In genomic region chrX:146958608-146959007, GRCm38 (mm10) we compare ENCODE assay signal across 32 mouse cellular contexts. TPM values are rescaled to one million over a fixed set of nuclear protein-coding genes. Genes with fewer than 3 reads are reported as not detected.
DNase-seq lines count a peak whose midpoint lies in the region; ATAC-seq and TF ChIP-seq lines count a peak whose summit lies in the region.
"Had no signal": no experiment of that assay in that cellular context is flagged by ENCODE, and none has a peak within 500 bp of the region (broad histone marks: within the 10 kb centered on the region; RNA-seq: fewer than 3 reads in every experiment).

No protein-coding gene starts in this region.

- no peak for ATAC-seq in hindbrain, postnatal 0 days
- ATAC-seq in hindbrain, embryonic 12.5 days (ENCODE audit: low FRiP score): no peak
- ATAC-seq in forebrain, embryonic 12.5 days (ENCODE audit: low FRiP score): no peak
- ATAC-seq: activated CD4-positive, CD25-positive, alpha-beta regulatory T cell, adult 4 months; CD4-positive, CD25-positive, alpha-beta regulatory T cell, adult 4 months; forebrain, embryonic 13.5 days; forebrain, embryonic 16.5 days had no signal

- peak; percentile 50 for TF ChIP-seq CTCF in hindbrain, postnatal 0 days (IDR thresholded peaks at IDR 0.05; ENCODE audit: low read depth)
- peak; percentile 25 for TF ChIP-seq CTCF in left cerebral cortex, adult 2 months (IDR thresholded peaks at IDR 0.05)

- H3K9ac ChIP-seq in hindbrain, postnatal 0 days (replicated peaks; ENCODE audit: low read length): no peak overlapping the region
- no peak overlapping the region for H3K9ac ChIP-seq in hindbrain, embryonic 12.5 days
- no peak overlapping the region for H3K9ac ChIP-seq in forebrain, embryonic 12.5 days
- H3K9ac ChIP-seq: embryonic facial prominence, embryonic 12.5 days; embryonic facial prominence, embryonic 15.5 days; forebrain, embryonic 13.5 days; heart, embryonic 12.5 days; heart, embryonic 15.5 days; hindbrain, embryonic 14.5 days had no signal

- no peaks in the 10 kb centered on the region for H3K27me3 ChIP-seq in hindbrain, postnatal 0 days (ENCODE audit: insufficient read depth, low read length)
- peaks cover 29% of the 10 kb centered on the region for H3K27me3 ChIP-seq in hindbrain, embryonic 12.5 days
- peaks cover 27% of the 10 kb centered on the region for H3K27me3 ChIP-seq in forebrain, embryonic 12.5 days

- intact Hi-C loops in left cerebral cortex, adult 2 months (cut with DNase I): no loop called here
- intact Hi-C loops in left cerebral cortex, postnatal 14 days (cut with DNase I): no loop called here

- no peak overlapping the region for H3K4me2 ChIP-seq in hindbrain, postnatal 0 days (ENCODE audit: low read depth, low read length)
- no peak overlapping the region for H3K4me2 ChIP-seq in hindbrain, embryonic 12.5 days (replicated peaks)
- no peak overlapping the region for H3K4me2 ChIP-seq in forebrain, embryonic 12.5 days
- H3K4me2 ChIP-seq: embryonic facial prominence, embryonic 12.5 days; embryonic facial prominence, embryonic 15.5 days; forebrain, embryonic 13.5 days; heart, embryonic 12.5 days; heart, embryonic 15.5 days; hindbrain, embryonic 14.5 days had no signal

- WGBS in hindbrain, postnatal 0 days: 80% methylated on average over 1 of the region's 1 CpGs
- WGBS in hindbrain, embryonic 12.5 days: 83% methylated on average over 1 of the region's 1 CpGs
- 78% methylated on average over 1 of the region's 1 CpGs for WGBS in forebrain, embryonic 12.5 days

- H3K9me3 ChIP-seq in hindbrain, postnatal 0 days (ENCODE audit: low read length): no peaks in the 10 kb centered on the region
- H3K9me3 ChIP-seq in hindbrain, embryonic 12.5 days (replicated peaks): no peaks in the 10 kb centered on the region
- H3K9me3 ChIP-seq in forebrain, embryonic 12.5 days: no peaks in the 10 kb centered on the region
- H3K9me3 ChIP-seq: embryonic facial prominence, embryonic 12.5 days; embryonic facial prominence, embryonic 15.5 days; forebrain, embryonic 13.5 days; heart, embryonic 12.5 days; heart, embryonic 15.5 days; hindbrain, embryonic 10.5 days had no signal

- H3K27ac ChIP-seq in hindbrain, postnatal 0 days: no peak overlapping the region
- H3K27ac ChIP-seq in hindbrain, embryonic 12.5 days: no peak overlapping the region
- H3K27ac ChIP-seq in left cerebral cortex, adult 2 months: no peak overlapping the region
- H3K27ac ChIP-seq in forebrain, embryonic 12.5 days: no peak overlapping the region
- H3K27ac ChIP-seq: embryonic facial prominence, embryonic 12.5 days; embryonic facial prominence, embryonic 15.5 days; forebrain, embryonic 13.5 days; gastrocnemius, adult 2 months; heart, embryonic 15.5 days; hindbrain, embryonic 10.5 days; hindbrain, embryonic 14.5 days had no signal

- H3K4me3 ChIP-seq in hindbrain, postnatal 0 days (ENCODE audit: low read length): no peak overlapping the region
- no peak overlapping the region for H3K4me3 ChIP-seq in hindbrain, embryonic 12.5 days
- no peak overlapping the region for H3K4me3 ChIP-seq in left cerebral cortex, adult 2 months
- H3K4me3 ChIP-seq in forebrain, embryonic 12.5 days (replicated peaks): no peak overlapping the region
- H3K4me3 ChIP-seq: embryonic facial prominence, embryonic 12.5 days; embryonic facial prominence, embryonic 15.5 days; forebrain, embryonic 13.5 days; gastrocnemius, adult 2 months; heart, embryonic 12.5 days; heart, embryonic 15.5 days; hindbrain, embryonic 10.5 days had no signal

- H3K36me3 ChIP-seq in hindbrain, postnatal 0 days (ENCODE audit: insufficient read depth, low read length): no peaks in the 10 kb centered on the region
- no peaks in the 10 kb centered on the region for H3K36me3 ChIP-seq in hindbrain, embryonic 12.5 days
- no peaks in the 10 kb centered on the region for H3K36me3 ChIP-seq in forebrain, embryonic 12.5 days (replicated peaks)
- H3K36me3 ChIP-seq: embryonic facial prominence, embryonic 12.5 days; embryonic facial prominence, embryonic 15.5 days; heart, embryonic 12.5 days; heart, embryonic 15.5 days; hindbrain, embryonic 10.5 days had no signal

- DNase-seq in hindbrain, postnatal 0 days (ENCODE audit: low spot score): peak; percentile 8
- DNase-seq in left cerebral cortex, adult 2 months (ENCODE audit: extremely low spot score in 1 of 2, low spot score in 2 of 2): no peak
- DNase-seq in left cerebral cortex, postnatal 14 days (ENCODE audit: low spot score in 2 of 2): no peak
- peak; percentile 13 for DNase-seq in 3T3-L1 (ENCODE audit: low read depth, low spot score)
- peak; percentile 52 for DNase-seq in adipocyte (ENCODE audit: low spot score)
- DNase-seq: adrenal gland, adult 2 months; adrenal gland, postnatal 14 days; cerebellum, adult 11 months; cerebellum, adult 2 months; cerebellum, adult 9-11 months; cerebellum, postnatal 25 days; gastrocnemius, adult 2 months; gastrocnemius, postnatal 14 days; heart, adult 18-20 months; heart, postnatal 10 days; heart, postnatal 36 days had no signal

- no peaks in the 10 kb centered on the region for H3K4me1 ChIP-seq in hindbrain, postnatal 0 days (ENCODE audit: insufficient read depth, low read length)
- no peaks in the 10 kb centered on the region for H3K4me1 ChIP-seq in hindbrain, embryonic 12.5 days
- no peaks in the 10 kb centered on the region for H3K4me1 ChIP-seq in forebrain, embryonic 12.5 days
- H3K4me1 ChIP-seq: embryonic facial prominence, embryonic 12.5 days; embryonic facial prominence, embryonic 15.5 days; forebrain, embryonic 13.5 days; heart, embryonic 12.5 days; heart, embryonic 15.5 days; hindbrain, embryonic 10.5 days had no signal

RNA-seq across cellular contexts. Expression of gene Htr2c, which starts 3.7 kb away (rescaled TPM):
- 31.3 and 41.0 TPM in 2 replicates for total RNA-seq in hindbrain, postnatal 0 days (2014; rRNA removed)
- polyA plus RNA-seq in hindbrain, postnatal 0 days (2015; fragmentation: Nextera tagmentation; extraction: Ambion mirVana): 19.8 and 22.5 TPM in 2 replicates
- polyA plus RNA-seq in hindbrain, embryonic 12.5 days (2016; fragmentation: Nextera tagmentation; extraction: Ambion mirVana): 6.9 and 10.1 TPM in 2 replicates
- total RNA-seq in left cerebral cortex, adult 2 months (2021): 10 to 100 TPM; 25.9 to 34.1 TPM
- 10 to 100 TPM; 23.9 to 34.8 TPM for total RNA-seq in left cerebral cortex, postnatal 14 days (2021)
- 1.3 and 2.6 TPM in 2 replicates for polyA plus RNA-seq in forebrain, embryonic 12.5 days (2016; fragmentation: Nextera tagmentation; extraction: Ambion mirVana)
- total RNA-seq: adrenal gland, adult 2 months; adrenal gland, postnatal 14 days; common myeloid progenitor, adult 5-6 weeks; gastrocnemius, adult 2 months; gastrocnemius, postnatal 4 days; heart, adult 18-20 months; heart, postnatal 10 days; heart, postnatal 36 days had no signal
- polyA plus RNA-seq: activated CD4-positive, CD25-positive, alpha-beta regulatory T cell, adult 4 months; adrenal gland, adult 2 months; C2C12; CD4-positive, CD25-positive, alpha-beta regulatory T cell, adult 4 months; heart, embryonic 12.5 days; heart, embryonic 15.5 days; intestine, embryonic 14.5 days had no signal

Comparison
In these comparisons a context has a peak if more than half of its experiments do, and no peak if none do; other contexts are left out.
1. DNase-seq: peak in hindbrain, postnatal 0 days (single experiment), 3T3-L1 (single experiment) and adipocyte (single experiment); none in left cerebral cortex, adult 2 months (0 of 2) and left cerebral cortex, postnatal 14 days (0 of 2).